Comparison of ENCODE assay signal across 8 mouse cellular contexts in genomic region chr6:94524335-94524734, GRCm38 (mm10). TPM values are rescaled to one million over a fixed set of nuclear protein-coding genes. Genes with fewer than 3 reads are reported as not detected.
DNase-seq lines count a peak whose midpoint lies in the region; ATAC-seq and TF ChIP-seq lines count a peak whose summit lies in the region.

No protein-coding gene starts in this region.

- 33% methylated on average over 2 of the region's 2 CpGs for WGBS in kidney, adult 2 months
- WGBS in limb, embryonic 13.5 days = 30% methylated on average over 2 of the region's 2 CpGs
- WGBS in intestine, embryonic 15.5 days = 29% methylated on average over 2 of the region's 2 CpGs

- TF ChIP-seq CTCF in kidney, adult 2 months (conservative IDR thresholded peaks at IDR 0.05; ENCODE audit: insufficient read depth, insufficient read length, low read depth, low read length) = 0 out of 2 replicates have a peak, but pooled peaks have one; percentile 5
- no peak for TF ChIP-seq CTCF in G1E (IDR thresholded peaks at IDR 0.05; ENCODE audit: low read depth, low read length)

- no peak overlapping the region for H3K4me3 ChIP-seq in kidney, adult 2 months (ENCODE audit: insufficient read depth, low read depth, low read length)
- no peak overlapping the region for H3K4me3 ChIP-seq in G1E (ENCODE audit: low read depth, low read length)
- no peak overlapping the region for H3K4me3 ChIP-seq in limb, embryonic 13.5 days
- no peak overlapping the region for H3K4me3 ChIP-seq in intestine, embryonic 15.5 days (replicated peaks)

- DNase-seq in kidney, adult 2 months = peak; percentile 11
- no peak for DNase-seq in kidney, adult 11 months
- peak; percentile 62 for DNase-seq in A20 (ENCODE audit: low read depth, low spot score)
- peak; percentile 11 for DNase-seq in G1E (ENCODE audit: low spot score)
- DNase-seq in urinary bladder, postnatal 10 days (ENCODE audit: low spot score) = no peak

- no peaks in the 10 kb centered on the region for H3K9me3 ChIP-seq in G1E (replicated peaks)
- no peaks in the 10 kb centered on the region for H3K9me3 ChIP-seq in limb, embryonic 13.5 days
- H3K9me3 ChIP-seq in intestine, embryonic 15.5 days = no peaks in the 10 kb centered on the region

- no peak for TF ChIP-seq POLR2A in kidney, adult 2 months (IDR thresholded peaks at IDR 0.05; ENCODE audit: low read depth, low read length)

- H3K27ac ChIP-seq in kidney, adult 2 months (ENCODE audit: insufficient read depth, low read depth, low read length) = no peak overlapping the region
- H3K27ac ChIP-seq in limb, embryonic 13.5 days = no peak overlapping the region
- H3K27ac ChIP-seq in intestine, embryonic 15.5 days = no peak overlapping the region

- no peak overlapping the region for H3K4me2 ChIP-seq in limb, embryonic 13.5 days (replicated peaks)
- H3K4me2 ChIP-seq in intestine, embryonic 15.5 days (replicated peaks) = no peak overlapping the region

- no peaks in the 10 kb centered on the region for H3K36me3 ChIP-seq in kidney, adult 2 months (ENCODE audit: control insufficient read depth, insufficient read depth, low read length)
- H3K36me3 ChIP-seq in G1E (replicated peaks) = peaks cover 56% of the 10 kb centered on the region
- H3K36me3 ChIP-seq in limb, embryonic 13.5 days = no peaks in the 10 kb centered on the region
- no peaks in the 10 kb centered on the region for H3K36me3 ChIP-seq in intestine, embryonic 15.5 days

- H3K27me3 ChIP-seq in kidney, adult 2 months (replicated peaks; ENCODE audit: control insufficient read depth, insufficient read depth, low read length) = no peaks in the 10 kb centered on the region
- no peaks in the 10 kb centered on the region for H3K27me3 ChIP-seq in G1E (ENCODE audit: insufficient read depth, low read length)
- H3K27me3 ChIP-seq in limb, embryonic 13.5 days = no peaks in the 10 kb centered on the region
- H3K27me3 ChIP-seq in intestine, embryonic 15.5 days (replicated peaks) = no peaks in the 10 kb centered on the region

- ATAC-seq in G1E (ENCODE audit: extremely low read depth, insufficient number of reproducible peaks, low FRiP score, poor library complexity, severe bottlenecking) = no peak; the same call in 1 of the 2 replicates
- ATAC-seq in limb, embryonic 13.5 days (ENCODE audit: low FRiP score, low read depth) = 0 out of 2 replicates have a peak, but pooled peaks have one; percentile 24
- no peak for ATAC-seq in intestine, embryonic 15.5 days
- no peak for ATAC-seq in monocyte, adult 5-6 weeks (replicated peaks; ENCODE audit: insufficient number of reproducible peaks, low FRiP score, low TSS enrichment, poor library complexity, severe bottlenecking)

- H3K4me1 ChIP-seq in kidney, adult 2 months (ENCODE audit: control insufficient read depth, insufficient read depth, low read length) = no peaks in the 10 kb centered on the region
- no peaks in the 10 kb centered on the region for H3K4me1 ChIP-seq in G1E (ENCODE audit: insufficient read depth, low read depth, low read length)
- H3K4me1 ChIP-seq in limb, embryonic 13.5 days = peaks cover 7% of the 10 kb centered on the region; the same call in 1 of the 2 replicates
- H3K4me1 ChIP-seq in intestine, embryonic 15.5 days (replicated peaks) = no peaks in the 10 kb centered on the region

- H3K9ac ChIP-seq in limb, embryonic 13.5 days = no peak overlapping the region
- no peak overlapping the region for H3K9ac ChIP-seq in intestine, embryonic 15.5 days

RNA-seq across cellular contexts. Expression of gene Slc25a26, which starts 24.2 kb away (rescaled TPM):
- polyA plus RNA-seq in kidney, adult 2 months (2012; rRNA removed) = 14.6 and 18.3 TPM in 2 replicates
- total RNA-seq in G1E (2014; fragmentation: Nextera tagmentation) (4.1 and 11.8 TPM in 2 replicates), G1E (2017) (7.0 and 8.7 TPM in 2 replicates)
- 3.3 and 3.9 TPM in 2 replicates for polyA plus RNA-seq in G1E (2012)
- polyA plus RNA-seq in limb, embryonic 13.5 days (2015; fragmentation: Nextera tagmentation; extraction: Ambion mirVana) = 7.7 and 9.1 TPM in 2 replicates
- 9.0 and 10.0 TPM in 2 replicates for polyA plus RNA-seq in intestine, embryonic 15.5 days (2015; fragmentation: Nextera tagmentation; extraction: Ambion mirVana)
- total RNA-seq in monocyte, adult 5-6 weeks (2017) = 1.6 to 4.7 TPM (median 4.1 TPM) in 3 replicates

Comparison
In these comparisons a context has a peak if more than half of its experiments do, and no peak if none do; other contexts are left out.
1. DNase-seq: peak in kidney, adult 2 months (single experiment), A20 (single experiment) and G1E (single experiment); none in kidney, adult 11 months (single experiment) and urinary bladder, postnatal 10 days (single experiment).